Mouse (Mus musculus) kidney, adult 2 months (tissue): ENCODE results near the gene Matn1.

ENCODE experiments used
- CTCF ChIP-seq: fragments of 200-500 bp; conservative IDR thresholded peaks from 2 replicates; pipeline ENCODE4 v1.5.1; 2011; ENCODE audit warnings: low read depth, mild to moderate bottlenecking, control low read depth, low read length, moderate library complexity, mixed read lengths; ENCODE audit not compliant: insufficient read depth, insufficient read length
- POLR2A ChIP-seq: fragments of 200-500 bp; IDR thresholded peaks from one replicate; pipeline ENCODE4 v1.6.1; 2011; ENCODE audit warnings: low read depth, low read length, control low read depth

DNA sequence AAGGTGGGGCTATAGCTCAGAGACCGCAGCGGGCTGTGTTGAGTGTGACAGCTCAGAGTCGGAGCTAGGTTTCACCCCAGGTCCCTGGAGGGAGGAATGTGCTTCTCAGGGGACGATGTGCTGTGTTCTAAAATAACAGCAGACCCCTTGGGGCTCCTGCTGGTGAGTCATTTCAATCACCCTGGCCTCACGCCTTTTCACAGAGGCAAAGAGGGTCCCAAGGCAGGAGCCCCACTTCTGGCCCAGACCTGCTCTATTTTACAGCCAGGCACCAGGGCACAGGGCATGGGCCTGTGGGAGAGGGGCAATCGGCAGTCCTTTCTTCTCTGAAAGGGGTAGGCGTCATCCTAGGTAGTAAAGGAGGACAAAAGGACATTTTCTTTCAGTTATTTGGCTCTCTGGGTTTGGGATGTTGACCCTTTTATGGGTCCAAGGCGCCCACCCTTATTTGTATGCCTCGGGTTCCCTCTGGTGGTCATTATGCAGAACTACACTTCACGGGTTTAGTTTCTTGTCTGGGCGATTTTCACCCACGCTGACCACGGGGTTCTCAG, 3.0 kb downstream of the Matn1 start:
- TF ChIP-seq POLR2A (no peak), CTCF (peak; percentile 67)
